Mouse (Mus musculus): ENCODE results near the gene Kctd5. TPM values are rescaled to one million over a fixed set of nuclear protein-coding genes. Genes with fewer than 3 reads are reported as not detected.

Gene Kctd5
- polyA plus RNA-seq, 1 experiment from 2014 or later: 52.8 TPM

Small RNA genes lying within 50 kb of the gene (microRNA-seq; reads per million reads assigned to microRNA genes)
- not detected for gene Gm27700

Other genes with a start within 250 kb of the Kctd5 start
- gene Elob, start 244.3 kb downstream of the Kctd5 start, polyA plus RNA-seq (2014; fragmentation: Nextera tagmentation; extraction: Ambion mirVana): 1,105 and 1,121 TPM in 2 replicates
- 0.26 TPM in 1 of 2 replicates, not detected in the other for gene Prss33, start 237.4 kb downstream of the Kctd5 start, polyA plus RNA-seq (2014; fragmentation: Nextera tagmentation; extraction: Ambion mirVana)
- gene Prss32, start 229.6 kb downstream of the Kctd5 start, polyA plus RNA-seq (2014; fragmentation: Nextera tagmentation; extraction: Ambion mirVana): 1.1 and 1.5 TPM in 2 replicates
- gene Prss41, start 229.3 kb downstream of the Kctd5 start, polyA plus RNA-seq (2014; fragmentation: Nextera tagmentation; extraction: Ambion mirVana): 2.1 and 2.9 TPM in 2 replicates
- gene Prss21, start 205.4 kb downstream of the Kctd5 start, polyA plus RNA-seq (2014; fragmentation: Nextera tagmentation; extraction: Ambion mirVana): not detected in 2 replicates
- not detected in 2 replicates for gene Dcpp1, start 192.6 kb downstream of the Kctd5 start, polyA plus RNA-seq (2014; fragmentation: Nextera tagmentation; extraction: Ambion mirVana)
- gene Dcpp2, start 192.6 kb downstream of the Kctd5 start, polyA plus RNA-seq (2014; fragmentation: Nextera tagmentation; extraction: Ambion mirVana): not detected in 2 replicates
- not detected in 2 replicates for gene Dcpp3, start 156.0 kb downstream of the Kctd5 start, polyA plus RNA-seq (2014; fragmentation: Nextera tagmentation; extraction: Ambion mirVana)
- gene Sbp, start 131.8 kb downstream of the Kctd5 start, polyA plus RNA-seq (2014; fragmentation: Nextera tagmentation; extraction: Ambion mirVana): not detected in 2 replicates
- not detected in 2 replicates for gene Sbpl, start 118.2 kb downstream of the Kctd5 start, polyA plus RNA-seq (2014; fragmentation: Nextera tagmentation; extraction: Ambion mirVana)
- 0.12 TPM in 1 of 2 replicates, not detected in the other for gene Prss30, start 92.9 kb downstream of the Kctd5 start, polyA plus RNA-seq (2014; fragmentation: Nextera tagmentation; extraction: Ambion mirVana)
- gene Prss22, start 75.4 kb downstream of the Kctd5 start, polyA plus RNA-seq (2014; fragmentation: Nextera tagmentation; extraction: Ambion mirVana): not detected in 2 replicates
- gene Prss27, start 35.3 kb downstream of the Kctd5 start, polyA plus RNA-seq (2014; fragmentation: Nextera tagmentation; extraction: Ambion mirVana): 0.28 and 0.43 TPM in 2 replicates
- gene Pdpk1, start 77.4 kb upstream of the Kctd5 start, polyA plus RNA-seq (2014; fragmentation: Nextera tagmentation; extraction: Ambion mirVana): 35.3 and 39.2 TPM in 2 replicates
- gene Amdhd2, start 90.3 kb upstream of the Kctd5 start, polyA plus RNA-seq (2014; fragmentation: Nextera tagmentation; extraction: Ambion mirVana): 27.1 and 28.0 TPM in 2 replicates
- gene Atp6v0c, start 96.2 kb upstream of the Kctd5 start, polyA plus RNA-seq (2014; fragmentation: Nextera tagmentation; extraction: Ambion mirVana): 556 and 564 TPM in 2 replicates
- 4.8 and 5.8 TPM in 2 replicates for gene Tbc1d24, start 132.1 kb upstream of the Kctd5 start, polyA plus RNA-seq (2014; fragmentation: Nextera tagmentation; extraction: Ambion mirVana)
- gene Ntn3, start 136.0 kb upstream of the Kctd5 start, polyA plus RNA-seq (2014; fragmentation: Nextera tagmentation; extraction: Ambion mirVana): 7.8 and 8.7 TPM in 2 replicates
- 13.5 and 14.4 TPM in 2 replicates for gene Tedc2, start 147.4 kb upstream of the Kctd5 start, polyA plus RNA-seq (2014; fragmentation: Nextera tagmentation; extraction: Ambion mirVana)
- gene Ccnf, start 178.0 kb upstream of the Kctd5 start, polyA plus RNA-seq (2014; fragmentation: Nextera tagmentation; extraction: Ambion mirVana): 59.8 and 65.5 TPM in 2 replicates

Measured in intestine, embryonic 14.5 days (tissue).